Mouse (Mus musculus) lung, postnatal 0 days (tissue): Measurements from ENCODE around the gene Grm1. TPM values are rescaled to one million over a fixed set of nuclear protein-coding genes. Genes with fewer than 3 reads are reported as not detected.
"Not testable (repeated sequence)": the region's sequence is repeated elsewhere in the genome, so short reads cannot be mapped to it uniquely, and the experiment has no call there.

Experiments
- ATAC-seq: fragments of 200-750 bp; cut with Nextera tagmentation; 2 replicates; pipeline ENCODE4 v1.8.0; 2017; ENCODE audit warnings: moderate library complexity
- DNase-seq: peaks from one replicate; pipeline ENCODE4 v3.0.0-alpha.2; 2016; ENCODE audit warnings: low spot score
- H3K27ac ChIP-seq: fragments of 300-500 bp; sonication (generic); 2 replicates; pipeline ENCODE4 v1.5.1; 2014; ENCODE audit warnings: antibody characterized with exemption, mild to moderate bottlenecking, low read length, mixed read lengths
- H3K27me3 ChIP-seq: fragments of 300-500 bp; sonication (generic); replicated peaks from 2 replicates; pipeline ENCODE4 v1.6.1; 2014; ENCODE audit warnings: low read length, mixed read lengths; ENCODE audit not compliant: insufficient read depth
- H3K36me3 ChIP-seq: fragments of 300-500 bp; sonication (generic); 2 replicates; pipeline ENCODE4 v1.6.1; 2014; ENCODE audit warnings: low read length, mixed read lengths; ENCODE audit not compliant: insufficient read depth
- H3K4me1 ChIP-seq: fragments of 300-500 bp; sonication (generic); 2 replicates; pipeline ENCODE4 v1.6.1; 2014; ENCODE audit warnings: antibody characterized with exemption, low read depth, low read length, mixed read lengths; ENCODE audit not compliant: insufficient read depth
- H3K4me2 ChIP-seq: fragments of 300-500 bp; sonication (generic); replicated peaks from 2 replicates; pipeline ENCODE4 v1.6.1; 2014; ENCODE audit warnings: low read depth, mild to moderate bottlenecking, low read length, moderate library complexity, mixed read lengths
- H3K4me3 ChIP-seq: fragments of 300-500 bp; sonication (generic); 2 replicates; pipeline ENCODE4 v1.5.1; 2014; ENCODE audit warnings: low read depth, low read length
- H3K9ac ChIP-seq: fragments of 300-500 bp; sonication (generic); replicated peaks from 2 replicates; pipeline ENCODE4 v1.6.1; 2014; ENCODE audit warnings: low read depth, mild to moderate bottlenecking
- H3K9me3 ChIP-seq: fragments of 300-500 bp; sonication (generic); 2 replicates; pipeline ENCODE4 v1.6.1; 2016; ENCODE audit warnings: low read length, mixed read lengths
- CTCF ChIP-seq: IDR thresholded peaks from 2 replicates; pipeline ENCODE4 v1.5.1; 2016; ENCODE audit warnings: antibody characterized with exemption, mild to moderate bottlenecking
- EP300 ChIP-seq: IDR thresholded peaks from 2 replicates; pipeline ENCODE4 v1.6.1; 2016; ENCODE audit warnings: antibody characterized with exemption, mild to moderate bottlenecking, control low read depth
- WGBS: fragments of 180-500 bp; shearing (Covaris S2); extraction: QIAGEN DNeasy Blood & Tissue Kit; methylation state at CpG from one replicate; pipeline ENCODE4 v1.1.7; 2014; 5-methylcytosine and 5-hydroxymethylcytosine counted together
- polyA plus RNA-seq: library from polyadenylated mRNA; unstranded; fragments of >200 nt; fragmentation: Nextera tagmentation; extraction: Ambion mirVana; gene quantifications from 2 replicates; pipeline ENCODE4 v1.2.1, GENCODE M21; 2015

The Grm1 gene
- polyA plus RNA-seq, 1 experiment from 2014 or later = not detected

GRCm38 (mm10) chr10:11080013-11080724 lies 2.0 kb downstream of the Grm1 start:
- TF ChIP-seq EP300 = no peak
- TF ChIP-seq CTCF = no peak
- Histone ChIP-seq H3K27ac (no peak overlapping the region), H3K4me1 (no peaks in the 10 kb centered on the region)

GRCm38 (mm10) chr10:11079506-11079905 lies 2.6 kb downstream of the Grm1 start:
- no peaks in the 10 kb centered on the region for H3K9me3 ChIP-seq
- no peak overlapping the region for H3K4me2 ChIP-seq
- H3K4me3 ChIP-seq = no peak overlapping the region
- DNase-seq (no peak), ATAC-seq (no peak)
- 78% methylated on average over 8 of the region's 8 CpGs for WGBS
- no peak overlapping the region for H3K27ac ChIP-seq
- peaks cover 15% of the 10 kb centered on the region; the same call in 1 of the 2 replicates for H3K27me3 ChIP-seq
- H3K36me3 ChIP-seq = no peaks in the 10 kb centered on the region
- no peak overlapping the region for H3K9ac ChIP-seq
- TF ChIP-seq CTCF = no peak
- TF ChIP-seq EP300 = no peak
- no peaks in the 10 kb centered on the region for H3K4me1 ChIP-seq

More at GRCm38 (mm10) chr10:11080013-11080724, 2.0 kb downstream of the Grm1 start:
- DNase-seq (no peak), ATAC-seq (no peak)
- H3K36me3 ChIP-seq = no peaks in the 10 kb centered on the region
- WGBS = 15% methylated on average over 33 of the region's 33 CpGs
- no peak overlapping the region for H3K9ac ChIP-seq
- H3K4me2 ChIP-seq = no peak overlapping the region
- no peak overlapping the region for H3K4me3 ChIP-seq
- peaks cover 15% of the 10 kb centered on the region; the same call in 1 of the 2 replicates for H3K27me3 ChIP-seq
- H3K9me3 ChIP-seq = no peaks in the 10 kb centered on the region

GRCm38 (mm10) chr10:11065136-11065535 lies 17.0 kb downstream of the Grm1 start:
- Histone ChIP-seq H3K4me1 (no peaks in the 10 kb centered on the region), H3K27me3 (no peaks in the 10 kb centered on the region), H3K9me3 (no peaks in the 10 kb centered on the region), H3K4me2 (no peak overlapping the region), H3K27ac (no peak overlapping the region), H3K9ac (no peak overlapping the region), H3K36me3 (no peaks in the 10 kb centered on the region), H3K4me3 (no peak overlapping the region)
- no peak for TF ChIP-seq CTCF
- no peak for TF ChIP-seq EP300
- 77% methylated on average over 2 of the region's 2 CpGs for WGBS
- ATAC-seq = no peak
- DNase-seq = no peak

- Histone ChIP-seq H3K36me3 (no peaks in the 10 kb centered on the region), H3K9ac (no peak overlapping the region), H3K27me3 (no peaks in the 10 kb centered on the region), H3K4me3 (no peak overlapping the region), H3K27ac (no peak overlapping the region), H3K4me2 (no peak overlapping the region), H3K4me1 (no peaks in the 10 kb centered on the region), H3K9me3 (no peaks in the 10 kb centered on the region)
- no peak for ATAC-seq
- TF ChIP-seq EP300 (no peak), CTCF (no peak)
- WGBS = 62% methylated on average over 10 of the region's 10 CpGs
- no peak for DNase-seq
These were observed 20.7 kb downstream of the Grm1 start for GRCm38 (mm10) chr10:11061318-11062071.

- no peak for TF ChIP-seq CTCF
- no peak for TF ChIP-seq EP300
- no peak overlapping the region for H3K27ac ChIP-seq
- H3K27me3 ChIP-seq = no peaks in the 10 kb centered on the region
- DNase-seq = no peak
- no peak for ATAC-seq
- H3K9ac ChIP-seq = no peak overlapping the region
- no peaks in the 10 kb centered on the region for H3K9me3 ChIP-seq
- H3K4me2 ChIP-seq = no peak overlapping the region
- 68% methylated on average over 7 of the region's 7 CpGs for WGBS
- H3K36me3 ChIP-seq = no peaks in the 10 kb centered on the region
- H3K4me3 ChIP-seq = no peak overlapping the region
- H3K4me1 ChIP-seq = no peaks in the 10 kb centered on the region
These were observed 32.8 kb downstream of the Grm1 start for GRCm38 (mm10) chr10:11049361-11049760.

- not testable (repeated sequence) for H3K4me2 ChIP-seq, DNase-seq, H3K27ac ChIP-seq, H3K9ac ChIP-seq, ATAC-seq, H3K4me1 ChIP-seq, H3K4me3 ChIP-seq, H3K36me3 ChIP-seq, H3K9me3 ChIP-seq, H3K27me3 ChIP-seq
- 56% methylated on average over 11 of the region's 13 CpGs for whole genome bisulfite sequencing
These were observed 36.7 kb downstream of the Grm1 start for GRCm38 (mm10) chr10:11045421-11045820.
